Mouse (Mus musculus): Measurements from ENCODE around the gene Olfr1058. TPM values are rescaled to one million over a fixed set of nuclear protein-coding genes. Genes with fewer than 3 reads are reported as not detected.
"Not testable (repeated sequence)": the region's sequence is repeated elsewhere in the genome, so short reads cannot be mapped to it uniquely, and the experiment has no call there.

Olfr1058 gene
- polyA plus RNA-seq (2015; fragmentation: Nextera tagmentation; extraction: Ambion mirVana) = 0.30 TPM in 1 of 2 replicates, not detected in the other

- H3K9me3 ChIP-seq; H3K27ac ChIP-seq; H3K4me1 ChIP-seq; H3K4me3 ChIP-seq; ATAC-seq (ENCODE audit: insufficient number of reproducible peaks, insufficient read depth, low FRiP score, low TSS enrichment, low read depth); H3K4me2 ChIP-seq; H3K9ac ChIP-seq; H3K36me3 ChIP-seq; H3K27me3 ChIP-seq: not testable (repeated sequence)
These were observed at the start of gene Olfr1058 for GRCm38 (mm10) chr2:86388461-86388860. TSS of gene Olfr1058 (minus strand) at chr2:86388561.

- not testable (repeated sequence) for ATAC-seq (ENCODE audit: insufficient number of reproducible peaks, insufficient read depth, low FRiP score, low TSS enrichment, low read depth); H3K27ac ChIP-seq; H3K4me3 ChIP-seq; H3K4me2 ChIP-seq; H3K36me3 ChIP-seq; H3K9ac ChIP-seq; H3K27me3 ChIP-seq; H3K9me3 ChIP-seq; H3K4me1 ChIP-seq
- WGBS = 76% methylated on average over 8 of the region's 8 CpGs
These were observed 40.1 kb upstream of the Olfr1058 start for GRCm38 (mm10) chr2:86428511-86428910.

- H3K4me2 ChIP-seq; ATAC-seq (ENCODE audit: insufficient number of reproducible peaks, insufficient read depth, low FRiP score, low TSS enrichment, low read depth); H3K9ac ChIP-seq; H3K27ac ChIP-seq; H3K36me3 ChIP-seq; H3K9me3 ChIP-seq; H3K27me3 ChIP-seq; H3K4me1 ChIP-seq; H3K4me3 ChIP-seq: not testable (repeated sequence)
These were observed 38.3 kb upstream of the Olfr1058 start, which contains the start of gene Olfr1062 for GRCm38 (mm10) chr2:86426649-86427048. TSS of gene Olfr1062 (minus strand) at chr2:86426749.

- H3K27me3 ChIP-seq = no peaks in the 10 kb centered on the region
- no peaks in the 10 kb centered on the region for H3K4me1 ChIP-seq
- ATAC-seq (ENCODE audit: insufficient number of reproducible peaks, insufficient read depth, low FRiP score, low TSS enrichment, low read depth) = no peak
- no peak within 1 kb of the TSS for H3K4me2 ChIP-seq
- H3K4me3 ChIP-seq = no peak within 1 kb of the TSS
- no peak within 1 kb of the TSS for H3K27ac ChIP-seq
- 77% methylated on average over 1 of the region's 1 CpGs for WGBS
- H3K36me3 ChIP-seq = no peaks in the 10 kb centered on the region
- H3K9ac ChIP-seq = no peak within 1 kb of the TSS
- no peaks in the 10 kb centered on the region for H3K9me3 ChIP-seq
These were observed 25.6 kb upstream of the Olfr1058 start, which contains the start of gene Olfr1061 for GRCm38 (mm10) chr2:86413950-86414349. TSS of gene Olfr1061 (minus strand) at chr2:86414050.

- no peak for ATAC-seq (ENCODE audit: insufficient number of reproducible peaks, insufficient read depth, low FRiP score, low TSS enrichment, low read depth)
- no peak overlapping the region for H3K9ac ChIP-seq
- H3K4me1 ChIP-seq = no peaks in the 10 kb centered on the region
- no peak overlapping the region for H3K4me3 ChIP-seq
- no peaks in the 10 kb centered on the region for H3K9me3 ChIP-seq
- no peak overlapping the region for H3K27ac ChIP-seq
- no peaks in the 10 kb centered on the region for H3K36me3 ChIP-seq
- no peak overlapping the region for H3K4me2 ChIP-seq
- 87% methylated on average over 2 of the region's 2 CpGs for WGBS
- no peaks in the 10 kb centered on the region for H3K27me3 ChIP-seq
These were observed 6.8 kb upstream of the Olfr1058 start for GRCm38 (mm10) chr2:86395114-86395513.

- ATAC-seq (ENCODE audit: insufficient number of reproducible peaks, insufficient read depth, low FRiP score, low TSS enrichment, low read depth) = no peak
- H3K4me3 ChIP-seq = no peak within 1 kb of the TSS
- H3K4me1 ChIP-seq = no peaks in the 10 kb centered on the region
- H3K4me2 ChIP-seq = no peak within 1 kb of the TSS
- H3K36me3 ChIP-seq = no peaks in the 10 kb centered on the region
- no peaks in the 10 kb centered on the region for H3K27me3 ChIP-seq
- no peak within 1 kb of the TSS for H3K9ac ChIP-seq
- no peak within 1 kb of the TSS for H3K27ac ChIP-seq
- no peaks in the 10 kb centered on the region for H3K9me3 ChIP-seq
These were observed 10.1 kb downstream of the Olfr1058 start, which contains the start of gene Olfr1057 for GRCm38 (mm10) chr2:86378293-86378692. TSS of gene Olfr1057 (minus strand) at chr2:86378393.

- WGBS = 71% methylated on average over 1 of the region's 6 CpGs
- H3K9ac ChIP-seq; ATAC-seq (ENCODE audit: insufficient number of reproducible peaks, insufficient read depth, low FRiP score, low TSS enrichment, low read depth): not testable (repeated sequence)
These were observed 22.0 kb downstream of the Olfr1058 start for GRCm38 (mm10) chr2:86366342-86366741.

GRCm38 (mm10) chr2:86362369-86362768 lies 26.0 kb downstream of the Olfr1058 start, which contains the start of gene Olfr1056:
TSS of gene Olfr1056 (minus strand) at chr2:86362469.
- no peak for ATAC-seq (ENCODE audit: insufficient number of reproducible peaks, insufficient read depth, low FRiP score, low TSS enrichment, low read depth)
- Histone ChIP-seq H3K36me3 (no peaks in the 10 kb centered on the region), H3K4me3 (no peak within 1 kb of the TSS), H3K9me3 (no peaks in the 10 kb centered on the region), H3K9ac (no peak within 1 kb of the TSS), H3K4me1 (no peaks in the 10 kb centered on the region), H3K4me2 (no peak within 1 kb of the TSS), H3K27me3 (no peaks in the 10 kb centered on the region), H3K27ac (no peak within 1 kb of the TSS)

More at GRCm38 (mm10) chr2:86366342-86366741, 22.0 kb downstream of the Olfr1058 start:
- H3K27ac ChIP-seq, H3K4me1 ChIP-seq, H3K36me3 ChIP-seq, H3K9me3 ChIP-seq, H3K27me3 ChIP-seq, H3K4me3 ChIP-seq, H3K4me2 ChIP-seq: not testable (repeated sequence)

GRCm38 (mm10) chr2:86351751-86352150 lies 36.6 kb downstream of the Olfr1058 start:
- H3K4me1 ChIP-seq; H3K27me3 ChIP-seq; H3K9me3 ChIP-seq; H3K36me3 ChIP-seq; H3K9ac ChIP-seq; ATAC-seq (ENCODE audit: insufficient number of reproducible peaks, insufficient read depth, low FRiP score, low TSS enrichment, low read depth); H3K4me3 ChIP-seq; H3K27ac ChIP-seq; H3K4me2 ChIP-seq: not testable (repeated sequence)
- WGBS = 90% methylated on average over 1 of the region's 1 CpGs

GRCm38 (mm10) chr2:86350184-86350583 lies 38.2 kb downstream of the Olfr1058 start, which contains the start of gene Olfr1055:
TSS of gene Olfr1055 (minus strand) at chr2:86350284.
- no peaks in the 10 kb centered on the region for H3K36me3 ChIP-seq
- no peak within 1 kb of the TSS for H3K27ac ChIP-seq
- ATAC-seq (ENCODE audit: insufficient number of reproducible peaks, insufficient read depth, low FRiP score, low TSS enrichment, low read depth) = no peak
- 86% methylated on average over 5 of the region's 5 CpGs for WGBS
- H3K4me1 ChIP-seq = no peaks in the 10 kb centered on the region
- no peak within 1 kb of the TSS for H3K4me2 ChIP-seq
- no peak within 1 kb of the TSS for H3K4me3 ChIP-seq
- no peaks in the 10 kb centered on the region for H3K27me3 ChIP-seq
- no peaks in the 10 kb centered on the region for H3K9me3 ChIP-seq
- no peak within 1 kb of the TSS for H3K9ac ChIP-seq

- H3K9me3 ChIP-seq = no peaks in the 10 kb centered on the region
- ATAC-seq (ENCODE audit: insufficient number of reproducible peaks, insufficient read depth, low FRiP score, low TSS enrichment, low read depth) = no peak
- H3K4me1 ChIP-seq = no peaks in the 10 kb centered on the region
- no peaks in the 10 kb centered on the region for H3K36me3 ChIP-seq
- H3K27me3 ChIP-seq = no peaks in the 10 kb centered on the region
- H3K4me3 ChIP-seq = no peak within 1 kb of the TSS
- H3K9ac ChIP-seq = no peak within 1 kb of the TSS
- WGBS = 86% methylated on average over 3 of the region's 3 CpGs
- no peak within 1 kb of the TSS for H3K27ac ChIP-seq
- H3K4me2 ChIP-seq = no peak within 1 kb of the TSS
These were observed 53.0 kb downstream of the Olfr1058 start, which contains the start of gene Olfr1054 for GRCm38 (mm10) chr2:86335333-86335732. TSS of gene Olfr1054 (minus strand) at chr2:86335433.
